Mouse (Mus musculus): ENCODE results near the gene Cuta. TPM values are rescaled to one million over a fixed set of nuclear protein-coding genes. Genes with fewer than 3 reads are reported as not detected.

Gene Cuta
- polyA plus RNA-seq, 1 experiment from 2014 or later: 145 TPM

DNA sequence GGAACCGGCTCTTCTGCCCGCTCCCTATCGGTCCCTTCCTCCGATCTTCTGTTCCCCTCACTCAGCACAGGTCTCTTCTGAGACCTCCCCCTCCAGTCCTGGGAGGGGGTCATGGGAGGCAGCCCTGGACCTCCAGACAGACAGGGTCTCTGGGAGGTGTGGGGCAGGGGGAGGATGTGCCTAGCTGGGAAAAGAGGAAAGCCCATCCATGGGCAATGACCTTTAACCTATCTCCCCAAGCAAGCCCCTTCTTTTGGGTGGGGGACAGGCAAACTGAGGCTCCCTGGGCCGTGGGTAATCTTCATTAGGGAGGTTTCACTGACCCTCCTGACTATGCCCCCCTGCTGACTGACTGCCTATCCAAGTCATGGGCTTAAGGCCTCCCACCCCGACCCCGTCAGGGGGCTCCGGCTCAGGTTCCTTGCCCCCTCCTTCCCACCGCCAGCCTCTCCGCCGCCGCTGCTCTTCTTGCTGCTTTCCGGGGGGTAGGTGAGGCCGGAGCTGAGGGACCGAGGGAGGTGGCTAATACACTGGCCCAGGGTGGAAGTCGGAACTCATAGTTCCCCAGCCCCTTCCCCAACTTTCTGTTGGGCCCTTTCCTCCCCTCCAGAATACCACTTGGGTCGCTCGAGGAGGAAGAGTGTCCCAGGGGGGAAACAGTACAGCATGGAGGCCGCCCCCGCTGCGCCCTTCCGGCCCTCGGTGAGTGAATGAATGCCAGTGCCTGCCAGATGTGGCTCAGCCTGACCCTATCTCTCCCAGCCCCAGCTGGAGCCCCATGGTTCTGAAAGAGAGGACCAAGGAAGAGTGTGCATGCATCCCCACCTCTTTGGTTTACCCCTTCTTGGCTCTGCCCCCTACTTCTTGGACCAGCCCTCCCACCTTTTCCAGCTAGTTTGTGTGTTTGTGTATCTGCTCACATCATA is 12.8 kb upstream of the Cuta start:
- H3K9ac ChIP-seq (replicated peaks): peak overlapping the region; percentile 92
- peak overlapping the region; percentile 88 for H3K4me2 ChIP-seq (replicated peaks)
- peak overlapping the region; percentile 74 for H3K4me3 ChIP-seq (replicated peaks)
- H3K4me1 ChIP-seq (replicated peaks): peaks cover 67% of the 10 kb centered on the region
- H3K27me3 ChIP-seq: no peaks in the 10 kb centered on the region
- peaks cover 28% of the 10 kb centered on the region for H3K36me3 ChIP-seq
- peak; percentile 49 for ATAC-seq
- 4% methylated on average over 23 of the region's 23 CpGs for WGBS
- H3K9me3 ChIP-seq: no peaks in the 10 kb centered on the region
- H3K27ac ChIP-seq: peak overlapping the region; percentile 83

DNA sequence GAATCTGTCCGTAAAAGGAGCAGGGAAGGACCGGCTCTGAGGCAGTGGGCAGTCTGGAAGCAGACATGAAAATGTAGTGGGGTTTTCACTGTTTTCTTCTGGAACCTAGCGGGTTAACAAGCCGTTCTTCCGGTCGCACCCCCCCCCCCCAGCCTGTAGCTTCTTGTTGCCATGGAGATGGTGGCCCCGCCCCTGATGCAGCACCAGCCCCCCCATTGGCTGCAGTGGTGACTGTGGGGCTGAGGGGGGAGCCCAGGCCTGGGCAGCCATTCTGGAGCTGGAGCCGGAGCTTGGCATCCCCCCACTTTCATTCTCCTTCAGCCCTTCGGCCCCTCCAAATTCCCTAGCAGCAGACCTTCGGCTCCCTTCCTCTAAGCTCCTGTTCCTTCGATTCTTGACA is 12.0 kb upstream of the Cuta start:
- 0% methylated on average over 11 of the region's 11 CpGs for WGBS
- peak overlapping the region; percentile 88 for H3K4me2 ChIP-seq (replicated peaks)

DNA sequence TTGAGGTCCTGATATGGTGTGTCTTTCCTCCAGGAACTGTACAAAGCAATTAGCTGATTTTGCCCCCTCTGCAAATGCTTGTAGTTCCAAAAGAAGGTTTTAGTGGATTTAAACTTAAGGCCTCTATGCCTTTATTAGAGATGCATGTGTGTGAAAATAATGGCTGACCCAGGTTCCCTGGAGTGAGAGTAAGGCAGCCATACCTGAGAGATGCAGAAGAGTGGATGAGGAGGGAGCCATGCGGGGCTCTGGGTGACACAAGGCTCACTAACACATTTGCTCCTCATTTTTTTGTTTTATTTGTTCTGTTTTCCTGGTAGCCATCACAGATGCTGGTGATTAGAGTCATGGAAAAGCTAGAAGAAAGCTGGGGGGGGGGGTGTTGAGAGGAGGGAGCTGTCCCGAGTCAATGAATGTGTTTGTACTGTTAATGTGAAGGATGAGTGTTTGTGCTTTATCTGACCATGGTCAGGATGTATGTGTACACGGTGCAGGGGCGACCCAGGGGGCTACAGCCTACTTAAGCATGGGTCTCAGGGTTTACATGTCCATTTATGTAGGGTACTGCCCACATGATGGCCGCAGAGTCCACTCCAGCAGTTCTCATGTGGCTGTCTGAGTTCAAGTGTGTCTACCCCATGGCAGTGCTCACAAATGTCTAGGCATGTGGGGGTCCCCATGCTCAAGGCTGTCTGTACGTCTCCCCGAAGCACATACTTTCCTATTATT is 11.4 kb upstream of the Cuta start:
- Histone ChIP-seq H3K4me3 (replicated peaks) (peak overlapping the region; percentile 74), H3K27me3 (no peaks in the 10 kb centered on the region), H3K9ac (replicated peaks) (peak overlapping the region; percentile 92), H3K27ac (peak overlapping the region; percentile 83), H3K4me2 (replicated peaks) (peak overlapping the region; percentile 88), H3K36me3 (peaks cover 13% of the 10 kb centered on the region), H3K9me3 (no peaks in the 10 kb centered on the region), H3K4me1 (replicated peaks) (peaks cover 82% of the 10 kb centered on the region)
- ATAC-seq: no peak
- 32% methylated on average over 7 of the region's 7 CpGs for WGBS

More for the DNA sequence above, 12.0 kb upstream of the Cuta start:
- Histone ChIP-seq H3K27me3 (no peaks in the 10 kb centered on the region), H3K4me1 (replicated peaks) (peaks cover 75% of the 10 kb centered on the region), H3K27ac (peak overlapping the region; percentile 83), H3K4me3 (replicated peaks) (peak overlapping the region; percentile 74), H3K9me3 (no peaks in the 10 kb centered on the region), H3K36me3 (peaks cover 20% of the 10 kb centered on the region), H3K9ac (replicated peaks) (peak overlapping the region; percentile 92)
- peak; percentile 67 for ATAC-seq

DNA sequence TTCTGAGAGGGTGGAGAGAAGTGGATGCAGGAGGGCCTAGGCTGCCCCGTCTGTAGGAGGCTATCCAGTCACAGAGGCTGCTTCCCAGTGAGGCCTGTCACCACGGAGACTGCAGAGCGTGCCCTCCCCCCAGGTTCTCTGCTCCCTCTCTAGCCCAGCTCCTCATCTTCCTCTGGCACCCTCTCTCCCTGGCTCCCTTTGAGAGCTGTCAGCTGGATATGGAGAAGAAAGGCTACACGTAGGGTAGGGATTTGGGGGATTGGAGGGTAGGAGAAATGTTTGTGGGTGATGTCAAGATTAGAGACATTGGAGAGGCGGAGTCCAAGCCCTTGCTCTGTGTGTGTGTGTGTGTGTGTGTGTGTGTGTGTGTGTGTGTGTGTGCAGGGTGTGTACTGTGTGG is 10.5 kb upstream of the Cuta start:
- H3K9me3 ChIP-seq: no peaks in the 10 kb centered on the region
- peaks cover 4% of the 10 kb centered on the region for H3K36me3 ChIP-seq
- no peaks in the 10 kb centered on the region for H3K27me3 ChIP-seq
- peaks cover 90% of the 10 kb centered on the region for H3K4me1 ChIP-seq (replicated peaks)
- H3K4me3 ChIP-seq (replicated peaks): peak overlapping the region; percentile 74
- ATAC-seq: no peak
- peak overlapping the region; percentile 93 for H3K27ac ChIP-seq
- WGBS: 25% methylated on average over 5 of the region's 5 CpGs
- H3K4me2 ChIP-seq (replicated peaks): peak overlapping the region; percentile 88
- H3K9ac ChIP-seq (replicated peaks): peak overlapping the region; percentile 92

DNA sequence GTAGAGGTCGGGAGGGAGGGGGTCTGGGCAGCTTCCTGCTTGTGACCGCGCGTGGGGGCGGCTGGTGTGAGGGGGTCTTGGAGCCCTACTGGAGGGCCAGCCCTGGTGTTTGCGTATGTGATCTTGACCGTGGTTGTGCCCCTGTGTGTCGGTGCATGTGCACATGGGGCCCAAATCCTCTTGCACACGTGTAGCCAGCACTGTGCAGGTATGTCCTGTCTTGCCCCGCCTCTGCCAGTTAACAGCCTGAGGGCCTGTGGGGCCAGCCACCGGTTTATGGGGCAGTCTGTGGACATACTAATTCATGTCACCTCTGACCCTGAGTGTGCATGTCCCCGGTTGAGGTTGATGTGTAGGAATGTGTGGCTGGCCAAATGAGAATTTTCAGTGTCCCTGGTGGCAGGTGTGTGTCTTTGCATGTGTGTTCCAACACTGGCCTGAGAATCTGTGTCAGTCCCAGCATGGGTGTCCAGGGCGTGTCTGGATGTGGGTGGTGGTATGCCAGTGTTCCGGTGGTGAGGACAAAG is 9.7 kb upstream of the Cuta start:
- ATAC-seq: peak; percentile 43
- Histone ChIP-seq H3K4me3 (replicated peaks) (peak overlapping the region; percentile 74), H3K27ac (peak overlapping the region; percentile 93), H3K9ac (replicated peaks) (peak overlapping the region; percentile 92), H3K4me1 (replicated peaks) (peaks cover 91% of the 10 kb centered on the region), H3K4me2 (replicated peaks) (peak overlapping the region; percentile 88), H3K9me3 (no peaks in the 10 kb centered on the region), H3K36me3 (0 out of 2 replicates have a peak, but pooled peaks cover 5% of the 10 kb centered on the region), H3K27me3 (no peaks in the 10 kb centered on the region)
- WGBS: 6% methylated on average over 14 of the region's 14 CpGs

DNA sequence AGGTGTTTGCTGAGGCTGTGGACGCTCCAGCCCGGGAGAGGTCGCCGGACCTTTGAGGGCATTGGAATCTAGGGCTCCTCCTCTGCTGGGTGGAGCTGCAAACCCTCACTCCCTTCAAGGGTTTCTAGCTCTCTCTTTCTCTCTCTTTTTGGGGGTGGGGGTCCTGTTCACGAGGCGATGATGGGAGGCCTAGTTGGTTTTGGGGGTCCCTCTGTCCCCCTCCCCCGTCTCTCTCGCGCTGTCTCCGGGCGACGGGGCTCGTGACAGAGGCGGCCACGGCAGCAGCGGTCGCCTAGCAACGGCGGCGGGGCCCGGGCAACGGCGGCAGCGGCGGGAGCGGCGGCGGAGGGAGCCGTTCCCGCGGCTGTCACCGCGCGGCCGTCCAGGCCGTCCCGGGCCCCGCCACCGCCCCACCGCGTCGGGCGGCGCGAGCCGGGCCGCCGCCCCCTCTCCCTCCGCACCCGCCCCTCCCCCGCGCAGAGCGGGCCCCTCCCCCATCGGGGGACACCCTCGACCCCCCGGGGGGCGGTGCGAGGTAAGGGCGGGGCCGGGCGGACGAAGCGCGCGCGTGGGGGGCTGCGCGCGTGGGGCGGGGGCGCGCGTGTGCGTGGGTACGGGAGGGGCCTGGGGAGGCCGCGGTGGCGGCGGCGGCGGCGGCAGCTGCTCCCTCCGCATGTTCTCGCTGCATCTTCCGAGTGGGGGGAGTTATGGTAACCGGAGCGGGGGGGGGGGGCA is 9.1 kb upstream of the Cuta start:
- H3K4me3 ChIP-seq (replicated peaks): peak overlapping the region; percentile 74
- H3K9ac ChIP-seq (replicated peaks): peak overlapping the region; percentile 92
- peak overlapping the region; percentile 93 for H3K27ac ChIP-seq
- peak overlapping the region; percentile 88 for H3K4me2 ChIP-seq (replicated peaks)
- no peaks in the 10 kb centered on the region for H3K27me3 ChIP-seq
- H3K4me1 ChIP-seq (replicated peaks): peaks cover 91% of the 10 kb centered on the region
- 0 out of 2 replicates have a peak, but pooled peaks cover 5% of the 10 kb centered on the region for H3K36me3 ChIP-seq
- WGBS: under 1% methylated on average over 52 of the region's 87 CpGs
- ATAC-seq: no peak
- no peaks in the 10 kb centered on the region for H3K9me3 ChIP-seq

DNA sequence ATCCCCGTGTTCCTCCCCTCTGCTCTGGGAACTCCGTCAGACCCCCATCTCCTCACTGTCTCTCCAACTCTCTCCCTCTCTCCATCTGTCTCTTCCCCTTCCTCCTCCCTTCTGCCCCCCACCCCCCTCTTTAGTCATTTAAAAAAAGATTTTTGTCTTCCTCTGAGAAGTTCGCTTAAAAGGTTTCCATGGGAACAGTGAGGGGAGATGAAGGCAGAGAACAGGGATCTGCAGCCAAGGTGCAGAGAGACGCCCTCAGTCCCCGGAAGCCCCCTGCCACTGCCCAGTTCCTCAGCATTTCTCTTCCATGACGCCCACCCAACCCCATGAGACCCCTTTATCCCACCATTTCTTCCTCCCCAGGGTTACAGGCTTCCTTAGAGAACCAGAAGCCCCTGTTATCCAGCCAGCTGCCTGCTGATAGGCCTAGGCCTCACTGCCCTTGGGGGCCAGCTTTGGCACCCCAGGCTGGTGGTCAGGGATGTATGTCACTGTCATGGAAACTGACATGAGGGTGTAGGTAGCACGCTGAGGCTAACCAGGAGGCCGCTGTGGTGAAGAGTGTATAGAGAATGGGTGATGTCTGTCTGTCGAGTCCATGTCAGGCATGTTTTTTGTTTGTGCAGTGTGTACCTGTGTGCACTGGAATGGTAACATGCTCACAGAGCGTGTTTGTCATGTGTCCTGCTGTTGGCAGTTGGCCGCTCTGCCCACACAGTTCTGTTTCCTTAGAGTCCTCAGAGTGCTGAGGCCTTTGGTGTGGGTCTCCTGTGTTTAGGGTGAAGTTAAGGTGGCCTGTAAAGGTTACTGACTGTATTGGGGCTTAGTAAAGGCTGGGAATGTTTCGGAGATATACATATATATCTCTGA is 8.1 kb upstream of the Cuta start:
- ATAC-seq: no peak
- 0 out of 2 replicates have a peak, but pooled peaks cover 5% of the 10 kb centered on the region for H3K36me3 ChIP-seq
- peak overlapping the region; percentile 44; the same call in 1 of the 2 replicates for H3K4me3 ChIP-seq (replicated peaks)
- H3K27me3 ChIP-seq: no peaks in the 10 kb centered on the region
- H3K27ac ChIP-seq: peak overlapping the region; percentile 86
- no peaks in the 10 kb centered on the region for H3K9me3 ChIP-seq
- 19% methylated on average over 12 of the region's 12 CpGs for WGBS
- H3K9ac ChIP-seq (replicated peaks): peak overlapping the region; percentile 73
- H3K4me2 ChIP-seq (replicated peaks): peak overlapping the region; percentile 81
- peaks cover 90% of the 10 kb centered on the region for H3K4me1 ChIP-seq (replicated peaks)

DNA sequence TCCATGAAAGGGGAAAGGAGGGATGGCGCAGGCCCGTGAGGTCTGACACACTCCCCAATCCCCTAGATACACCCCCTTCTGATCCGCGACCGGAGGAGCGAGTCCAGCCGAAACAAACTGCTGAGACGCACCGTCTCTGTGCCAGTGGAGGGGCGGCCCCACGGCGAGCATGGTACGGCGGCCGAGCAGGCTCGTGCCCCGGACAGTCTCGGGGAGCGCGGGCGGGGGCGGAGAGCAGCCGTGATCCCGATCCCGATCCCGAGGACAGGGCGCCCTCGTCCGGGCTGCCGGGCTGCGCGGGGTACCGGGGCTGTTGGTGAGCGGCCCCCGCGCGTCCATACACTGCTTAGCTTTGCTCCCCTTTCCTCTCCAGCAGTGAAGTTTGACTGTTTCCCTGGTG is 7.2 kb upstream of the Cuta start:
- no peaks in the 10 kb centered on the region for H3K27me3 ChIP-seq
- H3K9ac ChIP-seq (replicated peaks): peak overlapping the region; percentile 73
- WGBS: under 1% methylated on average over 37 of the region's 37 CpGs
- peak overlapping the region; percentile 81 for H3K4me2 ChIP-seq (replicated peaks)
- H3K4me1 ChIP-seq (replicated peaks): peaks cover 91% of the 10 kb centered on the region
- peak overlapping the region; percentile 86 for H3K27ac ChIP-seq
- H3K36me3 ChIP-seq: 0 out of 2 replicates have a peak, but pooled peaks cover 5% of the 10 kb centered on the region
- H3K4me3 ChIP-seq (replicated peaks): peak overlapping the region; percentile 44
- H3K9me3 ChIP-seq: no peaks in the 10 kb centered on the region
- ATAC-seq: 0 out of 2 replicates have a peak, but pooled peaks have one; percentile 15

DNA sequence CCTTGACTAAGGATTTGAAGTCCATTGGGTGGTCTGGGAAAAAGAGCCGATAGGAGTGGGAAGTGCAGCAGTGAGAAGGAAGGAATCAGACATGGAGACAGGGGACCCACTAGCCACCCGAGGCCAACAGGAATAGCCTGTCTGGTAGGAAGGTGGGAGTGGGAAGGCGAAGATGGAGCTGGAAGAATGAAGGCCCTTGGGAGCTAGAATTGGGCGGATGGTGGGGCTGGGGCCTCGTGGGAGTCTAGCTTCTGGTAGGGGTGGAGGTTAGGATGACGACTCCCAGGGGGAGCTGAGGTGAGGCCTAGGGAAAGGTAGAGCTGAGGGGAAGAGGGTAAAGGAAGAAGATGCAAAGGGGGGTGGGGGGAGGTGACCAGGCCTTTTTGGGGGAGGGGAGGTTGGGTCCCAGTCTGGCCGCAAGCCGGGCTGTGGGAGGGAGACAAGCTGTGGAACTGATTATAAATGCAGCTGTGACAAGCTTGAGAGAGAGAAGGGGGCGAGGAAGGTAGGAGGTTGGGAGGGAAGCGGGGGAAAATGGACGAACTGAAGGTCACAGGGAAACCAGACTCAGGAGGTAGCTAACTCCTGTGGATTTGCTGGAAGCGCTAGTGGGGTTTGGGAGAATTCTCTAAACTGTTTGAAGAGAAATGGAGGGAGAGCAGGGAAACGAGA is 6.6 kb upstream of the Cuta start:
- 0 out of 2 replicates have a peak, but pooled peaks cover 5% of the 10 kb centered on the region for H3K36me3 ChIP-seq
- H3K9ac ChIP-seq (replicated peaks): peak overlapping the region; percentile 73
- peak overlapping the region; percentile 44 for H3K4me3 ChIP-seq (replicated peaks)
- ATAC-seq: no peak
- H3K27me3 ChIP-seq: no peaks in the 10 kb centered on the region
- 22% methylated on average over 13 of the region's 13 CpGs for WGBS
- H3K4me2 ChIP-seq (replicated peaks): peak overlapping the region; percentile 81
- peaks cover 86% of the 10 kb centered on the region for H3K4me1 ChIP-seq (replicated peaks)
- H3K9me3 ChIP-seq: no peaks in the 10 kb centered on the region
- H3K27ac ChIP-seq: peak overlapping the region; percentile 86

DNA sequence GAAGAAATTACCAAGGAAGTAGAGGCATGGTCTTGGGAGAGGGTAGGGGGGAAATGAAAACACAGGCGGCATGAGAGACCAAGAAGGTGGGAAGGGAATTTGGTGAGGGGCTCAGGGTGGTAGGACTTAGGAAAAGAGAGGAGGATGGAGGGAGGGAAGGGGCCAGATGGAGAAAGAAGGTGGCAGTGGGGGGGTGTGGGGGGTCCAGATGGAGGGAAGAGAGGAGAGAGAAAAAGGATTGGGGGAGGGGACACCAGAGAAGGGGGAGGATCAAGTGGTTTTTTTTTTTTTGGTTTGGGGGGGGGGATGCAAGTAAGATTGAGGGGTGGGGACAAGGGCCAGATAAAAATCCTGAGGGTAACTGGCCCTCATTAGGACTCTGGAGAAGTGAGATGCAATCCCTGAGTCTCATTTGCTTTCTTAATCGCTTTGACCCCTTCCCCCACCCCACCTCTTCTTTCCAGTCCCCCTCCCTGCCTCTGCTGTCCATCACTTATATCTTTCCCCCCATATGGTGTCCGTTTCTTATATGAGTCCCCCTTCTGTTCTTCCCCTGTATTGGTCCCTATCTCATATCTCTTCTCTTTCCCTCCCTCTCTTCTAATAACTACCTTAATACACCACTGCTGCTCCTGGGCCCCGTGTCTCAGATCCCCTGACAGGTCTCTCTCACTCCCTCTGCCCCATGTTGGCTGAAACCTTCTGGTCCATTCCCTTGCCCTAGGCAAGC is 2.6 kb upstream of the Cuta start:
- Histone ChIP-seq H3K36me3 (peaks cover 10% of the 10 kb centered on the region), H3K9ac (replicated peaks) (peak overlapping the region; percentile 80), H3K27me3 (no peaks in the 10 kb centered on the region), H3K4me3 (replicated peaks) (peak overlapping the region; percentile 51), H3K9me3 (no peaks in the 10 kb centered on the region), H3K4me1 (replicated peaks) (peaks cover 84% of the 10 kb centered on the region), H3K4me2 (replicated peaks) (peak overlapping the region; percentile 70), H3K27ac (peak overlapping the region; percentile 94)
- no peak for ATAC-seq
- 4% methylated on average over 4 of the region's 4 CpGs for WGBS
